Mouse (Mus musculus): ENCODE measurements around the gene Otop2.
A peak's percentile ranks its signal among the peaks of the same experiment; 100 is the strongest.

Otop2 gene

GRCm38 (mm10) chr11:115275509-115275908 lies 31.5 kb upstream of the Otop2 start:
- no peak for DNase-seq (ENCODE audit: extremely low read depth, low read depth, low spot score)

- no peak for DNase-seq (ENCODE audit: extremely low read depth, low read depth, low spot score)
These were observed 31.0 kb upstream of the Otop2 start for GRCm38 (mm10) chr11:115275954-115276353.

GRCm38 (mm10) chr11:115276780-115277603 lies 30.0 kb upstream of the Otop2 start, which contains the start of gene Fdxr:
Gene Fdxr, minus strand, starts transcription at chr11:115277050.
- DNase-seq (ENCODE audit: extremely low read depth, low read depth, low spot score) = peak; percentile 97

- no peak for DNase-seq (ENCODE audit: extremely low read depth, low read depth, low spot score)
These were observed 29.4 kb upstream of the Otop2 start for GRCm38 (mm10) chr11:115277604-115277975.

- no peak for DNase-seq (ENCODE audit: extremely low read depth, low read depth, low spot score)
These were observed 28.8 kb upstream of the Otop2 start for GRCm38 (mm10) chr11:115278176-115278575.

- no peak for DNase-seq (ENCODE audit: extremely low read depth, low read depth, low spot score)
These were observed 27.2 kb upstream of the Otop2 start for GRCm38 (mm10) chr11:115279726-115280125.

- DNase-seq (ENCODE audit: extremely low read depth, low read depth, low spot score) = no peak
These were observed 24.7 kb upstream of the Otop2 start for GRCm38 (mm10) chr11:115282295-115282694.

GRCm38 (mm10) chr11:115282723-115283485 lies 24.1 kb upstream of the Otop2 start:
- DNase-seq (ENCODE audit: extremely low read depth, low read depth, low spot score) = no peak

GRCm38 (mm10) chr11:115283486-115283765 lies 23.5 kb upstream of the Otop2 start:
- DNase-seq (ENCODE audit: extremely low read depth, low read depth, low spot score) = no peak

- no peak for DNase-seq (ENCODE audit: extremely low read depth, low read depth, low spot score)
These were observed 22.9 kb upstream of the Otop2 start for GRCm38 (mm10) chr11:115283891-115284620.

GRCm38 (mm10) chr11:115285282-115285681 lies 21.7 kb upstream of the Otop2 start:
- DNase-seq (ENCODE audit: extremely low read depth, low read depth, low spot score) = no peak

GRCm38 (mm10) chr11:115286201-115286993 lies 20.6 kb upstream of the Otop2 start:
- no peak for DNase-seq (ENCODE audit: extremely low read depth, low read depth, low spot score)

GRCm38 (mm10) chr11:115287386-115287785 lies 19.6 kb upstream of the Otop2 start:
- no peak for DNase-seq (ENCODE audit: extremely low read depth, low read depth, low spot score)

- no peak for DNase-seq (ENCODE audit: extremely low read depth, low read depth, low spot score)
These were observed 18.7 kb upstream of the Otop2 start for GRCm38 (mm10) chr11:115288305-115288704.

GRCm38 (mm10) chr11:115289885-115290284 lies 17.1 kb upstream of the Otop2 start:
- no peak for DNase-seq (ENCODE audit: extremely low read depth, low read depth, low spot score)

GRCm38 (mm10) chr11:115290314-115290713 lies 16.6 kb upstream of the Otop2 start:
- DNase-seq (ENCODE audit: extremely low read depth, low read depth, low spot score) = no peak

GRCm38 (mm10) chr11:115290919-115291318 lies 16.0 kb upstream of the Otop2 start:
- no peak for DNase-seq (ENCODE audit: extremely low read depth, low read depth, low spot score)

GRCm38 (mm10) chr11:115291503-115291902 lies 15.5 kb upstream of the Otop2 start:
- DNase-seq (ENCODE audit: extremely low read depth, low read depth, low spot score) = no peak

GRCm38 (mm10) chr11:115292631-115293375 lies 14.2 kb upstream of the Otop2 start:
- no peak for DNase-seq (ENCODE audit: extremely low read depth, low read depth, low spot score)

GRCm38 (mm10) chr11:115295939-115296338 lies 11.0 kb upstream of the Otop2 start:
- DNase-seq (ENCODE audit: extremely low read depth, low read depth, low spot score) = peak; percentile 90

All from fat pad, adult 2 months (tissue).